ENCODE assay signal across 9 mouse cellular contexts in genomic region chr3:17793646-17794250, GRCm38 (mm10).
DNase-seq lines count a peak whose midpoint lies in the region; ATAC-seq and TF ChIP-seq lines count a peak whose summit lies in the region.
"Had no signal": no experiment of that assay in that cellular context is flagged by ENCODE, and none has a peak within 500 bp of the region (broad histone marks: within the 10 kb centered on the region; RNA-seq: fewer than 3 reads in every experiment).

No protein-coding gene starts in this region.

- no peaks in the 10 kb centered on the region for H3K36me3 ChIP-seq in lung, embryonic 14.5 days (ENCODE audit: insufficient read depth)
- H3K36me3 ChIP-seq in forebrain, embryonic 14.5 days (ENCODE audit: control insufficient read depth, insufficient read depth, low read length) = peaks cover 20% of the 10 kb centered on the region; the same call in 1 of the 2 replicates
- H3K36me3 ChIP-seq in liver, embryonic 12.5 days = no peaks in the 10 kb centered on the region

- H3K4me2 ChIP-seq in lung, embryonic 14.5 days = 0 out of 2 replicates have a peak overlapping the region, but pooled peaks have one; percentile 15
- H3K4me2 ChIP-seq in forebrain, embryonic 14.5 days (ENCODE audit: low read length) = peak overlapping the region; percentile 76
- H3K4me2 ChIP-seq in liver, embryonic 12.5 days = no peak overlapping the region

- no peaks in the 10 kb centered on the region for H3K4me1 ChIP-seq in lung, embryonic 14.5 days (ENCODE audit: insufficient read depth)
- H3K4me1 ChIP-seq in forebrain, embryonic 14.5 days (ENCODE audit: control insufficient read depth, insufficient read depth, low read length) = peaks cover 10% of the 10 kb centered on the region
- H3K4me1 ChIP-seq in olfactory bulb, adult 2 months (ENCODE audit: control insufficient read depth, insufficient read depth, low read length) = peaks cover 7% of the 10 kb centered on the region
- H3K4me1 ChIP-seq in liver, embryonic 12.5 days = 0 out of 2 replicates have a peak, but pooled peaks cover 3% of the 10 kb centered on the region

- H3K9ac ChIP-seq in lung, embryonic 14.5 days = no peak overlapping the region
- peak overlapping the region; percentile 99 for H3K9ac ChIP-seq in forebrain, embryonic 14.5 days (ENCODE audit: low read length)
- no peak overlapping the region for H3K9ac ChIP-seq in liver, embryonic 12.5 days

- no peak for TF ChIP-seq CTCF in lung, embryonic 14.5 days (IDR thresholded peaks at IDR 0.05; ENCODE audit: low read depth)
- TF ChIP-seq CTCF in olfactory bulb, adult 2 months (IDR thresholded peaks at IDR 0.05; ENCODE audit: insufficient read depth, low read depth, low read length) = no peak

- peak; percentile 77 for TF ChIP-seq POLR2A in olfactory bulb, adult 2 months (IDR thresholded peaks at IDR 0.05; ENCODE audit: insufficient read depth, low read depth, low read length)

- WGBS in lung, embryonic 14.5 days = 0% methylated on average over 24 of the region's 24 CpGs
- WGBS in forebrain, embryonic 14.5 days = under 1% methylated on average over 24 of the region's 24 CpGs
- under 1% methylated on average over 24 of the region's 24 CpGs for WGBS in olfactory bulb, adult 2 months
- WGBS in liver, embryonic 12.5 days (ENCODE audit: insufficient replicate concordance) = 2% methylated on average over 24 of the region's 24 CpGs

- H3K4me3 ChIP-seq in lung, embryonic 14.5 days (ENCODE audit: low read depth, low read length) = no peak overlapping the region; the same call in 1 of the 2 replicates
- peak overlapping the region; percentile 64 for H3K4me3 ChIP-seq in forebrain, embryonic 14.5 days (ENCODE audit: low read depth, low read length)
- H3K4me3 ChIP-seq in olfactory bulb, adult 2 months (ENCODE audit: insufficient read depth, low read depth, low read length) = peak overlapping the region; percentile 90
- no peak overlapping the region for H3K4me3 ChIP-seq in liver, embryonic 12.5 days

- H3K9me3 ChIP-seq in lung, embryonic 14.5 days (ENCODE audit: low read depth, low read length) = no peaks in the 10 kb centered on the region
- H3K9me3 ChIP-seq in forebrain, embryonic 14.5 days (replicated peaks; ENCODE audit: control insufficient read depth, low read length) = no peaks in the 10 kb centered on the region
- no peaks in the 10 kb centered on the region for H3K9me3 ChIP-seq in liver, embryonic 12.5 days (replicated peaks)

- DNase-seq in lung, embryonic 14.5 days = no peak
- no peak for DNase-seq in lung, postnatal 36 days
- DNase-seq in forebrain, embryonic 14.5 days (ENCODE audit: low spot score) = peak; percentile 90
- peak; percentile 58 to 79 for DNase-seq in left cerebral cortex, adult 8-10 months (ENCODE audit: low spot score in 2 of 2)
- no peak for DNase-seq in natural killer cell, adult 2 months (ENCODE audit: low spot score in 2 of 2)
- no peak for DNase-seq in thymus, postnatal 10 days (ENCODE audit: low spot score in 2 of 2)

- H3K27me3 ChIP-seq in lung, embryonic 14.5 days (ENCODE audit: insufficient read depth, low read length) = peaks cover 80% of the 10 kb centered on the region
- H3K27me3 ChIP-seq in forebrain, embryonic 14.5 days (replicated peaks; ENCODE audit: control insufficient read depth, insufficient read depth, low read length) = no peaks in the 10 kb centered on the region
- peaks cover 77% of the 10 kb centered on the region for H3K27me3 ChIP-seq in liver, embryonic 12.5 days (replicated peaks)

- ATAC-seq in lung, embryonic 14.5 days (ENCODE audit: insufficient read depth) = no peak
- ATAC-seq in forebrain, embryonic 14.5 days = peak; percentile 47
- no peak for ATAC-seq in liver, embryonic 12.5 days

- H3K27ac ChIP-seq in lung, embryonic 14.5 days (ENCODE audit: low read depth) = no peak overlapping the region
- peak overlapping the region; percentile 98 for H3K27ac ChIP-seq in forebrain, embryonic 14.5 days (ENCODE audit: low read depth, low read length)
- H3K27ac ChIP-seq in olfactory bulb, adult 2 months (ENCODE audit: insufficient read depth, low read depth, low read length) = peak overlapping the region; percentile 98
- no peak overlapping the region for H3K27ac ChIP-seq in liver, embryonic 12.5 days
- H3K27ac ChIP-seq: kidney, postnatal 0 days had no signal

Comparison
In these comparisons a context has a peak if more than half of its experiments do, and no peak if none do; other contexts are left out.
1. DNase-seq: peak in forebrain, embryonic 14.5 days (single experiment) and left cerebral cortex, adult 8-10 months (2 of 2); none in lung, embryonic 14.5 days (single experiment), lung, postnatal 36 days (single experiment), natural killer cell, adult 2 months (0 of 2) and thymus, postnatal 10 days (0 of 2).
2. H3K27ac ChIP-seq: peak in forebrain, embryonic 14.5 days (single experiment) and olfactory bulb, adult 2 months (single experiment); none in lung, embryonic 14.5 days (single experiment) and liver, embryonic 12.5 days (single experiment).
3. H3K4me3 ChIP-seq: peak in forebrain, embryonic 14.5 days (single experiment) and olfactory bulb, adult 2 months (single experiment); none in lung, embryonic 14.5 days (single experiment) and liver, embryonic 12.5 days (single experiment).